Mouse (Mus musculus): Measurements from ENCODE around the gene Neurl1b. TPM values are rescaled to one million over a fixed set of nuclear protein-coding genes. Genes with fewer than 3 reads are reported as not detected.

The Neurl1b gene
- polyA plus RNA-seq, 1 experiment from 2014 or later: 1.1 TPM

- no peaks in the 10 kb centered on the region for H3K36me3 ChIP-seq (ENCODE audit: control insufficient read depth, insufficient read depth, low read length)
- H3K4me1 ChIP-seq (replicated peaks; ENCODE audit: control insufficient read depth, insufficient read depth): no peaks in the 10 kb centered on the region
- no peak overlapping the region for H3K4me3 ChIP-seq (ENCODE audit: low read depth, low read length)
- no peak overlapping the region for H3K27ac ChIP-seq (replicated peaks)
- no peak overlapping the region for H3K4me2 ChIP-seq (replicated peaks; ENCODE audit: low read depth)
- ATAC-seq (ENCODE audit: low FRiP score, low TSS enrichment): no peak
- 87% methylated on average over 5 of the region's 5 CpGs for WGBS
- no peak for DNase-seq (ENCODE audit: low spot score)
- no peaks in the 10 kb centered on the region for H3K27me3 ChIP-seq (ENCODE audit: control insufficient read depth, insufficient read depth, low read length)
- no peaks in the 10 kb centered on the region for H3K9me3 ChIP-seq (ENCODE audit: control insufficient read depth, low read length)
- TF ChIP-seq CTCF (IDR thresholded peaks at IDR 0.05; ENCODE audit: low read depth) (no peak), EP300 (optimal IDR thresholded peaks at IDR 0.05) (no peak)
- H3K9ac ChIP-seq (ENCODE audit: low read length): no peak overlapping the region
Measured at GRCm38 (mm10) chr17:26463432-26463831, 48.8 kb downstream of the Neurl1b start.

GRCm38 (mm10) chr17:26463984-26464383 is 49.4 kb downstream of the Neurl1b start:
- 29% methylated on average over 4 of the region's 4 CpGs for WGBS
- no peak for ATAC-seq (ENCODE audit: low FRiP score, low TSS enrichment)
- H3K4me2 ChIP-seq (replicated peaks; ENCODE audit: low read depth): no peak overlapping the region

GRCm38 (mm10) chr17:26464481-26464880 is 49.9 kb downstream of the Neurl1b start:
- no peaks in the 10 kb centered on the region for H3K9me3 ChIP-seq (ENCODE audit: control insufficient read depth, low read length)
- H3K27me3 ChIP-seq (ENCODE audit: control insufficient read depth, insufficient read depth, low read length): no peaks in the 10 kb centered on the region
- no peak for DNase-seq (ENCODE audit: low spot score)
- no peaks in the 10 kb centered on the region for H3K4me1 ChIP-seq (replicated peaks; ENCODE audit: control insufficient read depth, insufficient read depth)
- no peak for TF ChIP-seq EP300 (optimal IDR thresholded peaks at IDR 0.05)
- TF ChIP-seq CTCF (IDR thresholded peaks at IDR 0.05; ENCODE audit: low read depth): no peak
- ATAC-seq (ENCODE audit: low FRiP score, low TSS enrichment): no peak
- WGBS: 74% methylated on average over 9 of the region's 9 CpGs
- no peak overlapping the region for H3K4me3 ChIP-seq (ENCODE audit: low read depth, low read length)
- no peak overlapping the region for H3K9ac ChIP-seq (ENCODE audit: low read length)
- H3K4me2 ChIP-seq (replicated peaks; ENCODE audit: low read depth): no peak overlapping the region
- H3K27ac ChIP-seq (replicated peaks): no peak overlapping the region
- no peaks in the 10 kb centered on the region for H3K36me3 ChIP-seq (ENCODE audit: control insufficient read depth, insufficient read depth, low read length)

More at GRCm38 (mm10) chr17:26463984-26464383, 49.4 kb downstream of the Neurl1b start:
- H3K9ac ChIP-seq (ENCODE audit: low read length): no peak overlapping the region
- no peak overlapping the region for H3K4me3 ChIP-seq (ENCODE audit: low read depth, low read length)
- H3K36me3 ChIP-seq (ENCODE audit: control insufficient read depth, insufficient read depth, low read length): no peaks in the 10 kb centered on the region
- no peak overlapping the region for H3K27ac ChIP-seq (replicated peaks)
- DNase-seq (ENCODE audit: low spot score): no peak
- no peaks in the 10 kb centered on the region for H3K4me1 ChIP-seq (replicated peaks; ENCODE audit: control insufficient read depth, insufficient read depth)
- no peaks in the 10 kb centered on the region for H3K27me3 ChIP-seq (ENCODE audit: control insufficient read depth, insufficient read depth, low read length)
- H3K9me3 ChIP-seq (ENCODE audit: control insufficient read depth, low read length): no peaks in the 10 kb centered on the region
- no peak for TF ChIP-seq EP300 (optimal IDR thresholded peaks at IDR 0.05)
- no peak for TF ChIP-seq CTCF (IDR thresholded peaks at IDR 0.05; ENCODE audit: low read depth)

GRCm38 (mm10) chr17:26464972-26465371 is 50.3 kb downstream of the Neurl1b start:
- Histone ChIP-seq H3K36me3 (ENCODE audit: control insufficient read depth, insufficient read depth, low read length) (no peaks in the 10 kb centered on the region), H3K27me3 (ENCODE audit: control insufficient read depth, insufficient read depth, low read length) (no peaks in the 10 kb centered on the region), H3K27ac (replicated peaks) (peak overlapping the region; percentile 45; the same call in 1 of the 2 replicates), H3K4me3 (ENCODE audit: low read depth, low read length) (no peak overlapping the region), H3K4me2 (replicated peaks; ENCODE audit: low read depth) (no peak overlapping the region), H3K9me3 (ENCODE audit: control insufficient read depth, low read length) (no peaks in the 10 kb centered on the region), H3K9ac (ENCODE audit: low read length) (no peak overlapping the region), H3K4me1 (replicated peaks; ENCODE audit: control insufficient read depth, insufficient read depth) (no peaks in the 10 kb centered on the region)
- DNase-seq (ENCODE audit: low spot score): no peak
- WGBS: 58% methylated on average over 7 of the region's 7 CpGs
- TF ChIP-seq CTCF (IDR thresholded peaks at IDR 0.05; ENCODE audit: low read depth) (no peak), EP300 (optimal IDR thresholded peaks at IDR 0.05) (no peak)
- ATAC-seq (ENCODE audit: low FRiP score, low TSS enrichment): 0 out of 2 replicates have a peak, but pooled peaks have one; percentile 21

DNA sequence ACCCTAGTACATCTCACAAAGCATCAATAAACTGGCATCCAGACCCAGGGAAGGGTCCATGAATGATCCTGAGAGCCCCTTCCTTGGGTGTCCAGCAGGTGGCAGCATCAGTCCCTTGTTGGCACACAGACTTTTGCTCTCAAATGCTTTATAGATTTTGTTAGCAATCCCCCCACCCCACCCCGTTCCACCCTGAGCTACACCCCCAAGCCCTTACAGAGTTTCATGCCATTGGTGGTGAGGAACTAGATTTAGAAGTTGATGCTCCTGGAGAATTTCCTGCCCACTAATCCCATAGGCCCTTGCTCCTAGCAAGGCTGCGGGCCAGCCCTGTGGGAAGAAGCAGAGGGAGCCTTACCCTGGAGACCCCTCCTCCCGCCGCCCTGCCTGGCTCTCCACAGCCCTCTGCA is 52.1 kb downstream of the Neurl1b start:
- WGBS: 6% methylated on average over 4 of the region's 4 CpGs
- no peak overlapping the region for H3K4me3 ChIP-seq (ENCODE audit: low read depth, low read length)
- H3K9ac ChIP-seq (ENCODE audit: low read length): no peak overlapping the region
- ATAC-seq (ENCODE audit: low FRiP score, low TSS enrichment): peak; percentile 36; the same call in 1 of the 2 replicates
- H3K9me3 ChIP-seq (ENCODE audit: control insufficient read depth, low read length): no peaks in the 10 kb centered on the region
- no peak overlapping the region for H3K4me2 ChIP-seq (replicated peaks; ENCODE audit: low read depth)
- H3K4me1 ChIP-seq (replicated peaks; ENCODE audit: control insufficient read depth, insufficient read depth): no peaks in the 10 kb centered on the region
- H3K27me3 ChIP-seq (ENCODE audit: control insufficient read depth, insufficient read depth, low read length): no peaks in the 10 kb centered on the region
- no peak overlapping the region for H3K27ac ChIP-seq (replicated peaks)
- TF ChIP-seq CTCF (IDR thresholded peaks at IDR 0.05; ENCODE audit: low read depth) (peak; percentile 91), EP300 (optimal IDR thresholded peaks at IDR 0.05) (no peak)
- H3K36me3 ChIP-seq (ENCODE audit: control insufficient read depth, insufficient read depth, low read length): no peaks in the 10 kb centered on the region
- peak; percentile 82 for DNase-seq (ENCODE audit: low spot score)

- H3K4me3 ChIP-seq (ENCODE audit: low read depth, low read length): no peak overlapping the region
- WGBS: 82% methylated on average over 4 of the region's 4 CpGs
- H3K9me3 ChIP-seq (ENCODE audit: control insufficient read depth, low read length): no peaks in the 10 kb centered on the region
- DNase-seq (ENCODE audit: low spot score) (no peak), ATAC-seq (ENCODE audit: low FRiP score, low TSS enrichment) (no peak)
- H3K27me3 ChIP-seq (ENCODE audit: control insufficient read depth, insufficient read depth, low read length): no peaks in the 10 kb centered on the region
- no peak for TF ChIP-seq CTCF (IDR thresholded peaks at IDR 0.05; ENCODE audit: low read depth)
- no peak for TF ChIP-seq EP300 (optimal IDR thresholded peaks at IDR 0.05)
- no peak overlapping the region for H3K9ac ChIP-seq (ENCODE audit: low read length)
- no peaks in the 10 kb centered on the region for H3K4me1 ChIP-seq (replicated peaks; ENCODE audit: control insufficient read depth, insufficient read depth)
- no peak overlapping the region for H3K27ac ChIP-seq (replicated peaks)
- no peaks in the 10 kb centered on the region for H3K36me3 ChIP-seq (ENCODE audit: control insufficient read depth, insufficient read depth, low read length)
- H3K4me2 ChIP-seq (replicated peaks; ENCODE audit: low read depth): no peak overlapping the region
Measured at GRCm38 (mm10) chr17:26467619-26468018, 53.0 kb downstream of the Neurl1b start.

All from stomach, postnatal 0 days (tissue).